Mouse (Mus musculus) lung, embryonic 14.5 days (tissue): ENCODE results near the gene Cd9. TPM values are rescaled to one million over a fixed set of nuclear protein-coding genes. Genes with fewer than 3 reads are reported as not detected.

ENCODE experiments used
- ATAC-seq: fragments of 200-750 bp; cut with Nextera tagmentation; 2 replicates; pipeline ENCODE4 v1.8.0; 2017; ENCODE audit warnings: mild to moderate bottlenecking, moderate TSS enrichment, moderate library complexity; ENCODE audit not compliant: insufficient read depth
- DNase-seq: peaks from one replicate; pipeline ENCODE4 v3.0.0-alpha.2; 2015
- H3K27ac ChIP-seq: fragments of 300-500 bp; sonication (generic); 2 replicates; pipeline ENCODE4 v1.5.1; 2014; ENCODE audit warnings: low read depth, mild to moderate bottlenecking, moderate library complexity
- H3K27me3 ChIP-seq: fragments of 300-500 bp; sonication (generic); 2 replicates; pipeline ENCODE4 v1.6.1; 2014; ENCODE audit warnings: low read length, control low read depth; ENCODE audit not compliant: insufficient read depth
- H3K36me3 ChIP-seq: fragments of 300-500 bp; sonication (generic); 2 replicates; pipeline ENCODE4 v1.6.1; 2014; ENCODE audit warnings: control low read depth; ENCODE audit not compliant: insufficient read depth
- H3K4me1 ChIP-seq: fragments of 300-500 bp; sonication (generic); 2 replicates; pipeline ENCODE4 v1.6.1; 2014; ENCODE audit warnings: antibody characterized with exemption, control low read depth; ENCODE audit not compliant: insufficient read depth
- H3K4me2 ChIP-seq: fragments of 300-500 bp; sonication (generic); 2 replicates; pipeline ENCODE4 v1.6.1; 2014; ENCODE audit warnings: mild to moderate bottlenecking
- H3K4me3 ChIP-seq: fragments of 300-500 bp; sonication (generic); 2 replicates; pipeline ENCODE4 v1.5.1; 2014; ENCODE audit warnings: low read depth, low read length
- H3K9ac ChIP-seq: fragments of 300-500 bp; sonication (generic); 2 replicates; pipeline ENCODE4 v1.6.1; 2014
- H3K9me3 ChIP-seq: fragments of 300-500 bp; sonication (generic); 2 replicates; pipeline ENCODE4 v1.6.1; 2016; ENCODE audit warnings: low read depth, low read length, control low read depth
- CTCF ChIP-seq: IDR thresholded peaks from 2 replicates; pipeline ENCODE4 v1.5.1; 2016; ENCODE audit warnings: antibody characterized with exemption, low read depth
- WGBS: fragments of 180-500 bp; shearing (Covaris S2); extraction: QIAGEN DNeasy Blood & Tissue Kit; methylation state at CpG from one replicate; pipeline ENCODE4 v1.1.7; 2014; 5-methylcytosine and 5-hydroxymethylcytosine counted together
- polyA plus RNA-seq: library from polyadenylated mRNA; unstranded; fragments of >200 nt; fragmentation: Nextera tagmentation; extraction: Ambion mirVana; gene quantifications from 2 replicates; pipeline ENCODE4 v1.2.1, GENCODE M21; 2014

Cd9 gene
- polyA plus RNA-seq, 1 experiment from 2014 or later, result 128 TPM

DNA sequence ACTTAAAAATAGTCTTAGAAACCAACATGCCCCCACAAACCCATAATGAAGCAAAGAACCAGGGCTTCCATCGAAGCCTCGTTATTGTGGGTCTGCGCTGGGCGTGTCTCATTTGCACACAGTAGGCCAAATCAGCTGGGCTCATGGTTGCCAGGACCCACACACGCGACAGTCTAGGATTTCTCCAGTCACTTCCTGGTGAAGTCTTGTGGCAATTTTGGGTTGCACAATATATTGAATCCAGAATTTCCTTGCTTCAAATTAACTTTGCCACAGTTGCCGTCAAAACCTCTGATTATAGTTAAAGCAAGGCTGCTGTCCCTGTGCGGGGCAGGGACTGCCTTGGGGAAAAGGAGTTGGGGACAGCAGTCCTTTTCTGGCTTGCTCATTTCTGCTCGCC, 39.9 kb downstream of the Cd9 start:
- DNase-seq (no peak), ATAC-seq (no peak)
- H3K27me3 ChIP-seq, result no peaks in the 10 kb centered on the region
- H3K36me3 ChIP-seq, result 0 out of 2 replicates have a peak, but pooled peaks cover 6% of the 10 kb centered on the region
- H3K4me3 ChIP-seq, result no peak overlapping the region
- no peak overlapping the region for H3K4me2 ChIP-seq
- no peaks in the 10 kb centered on the region for H3K4me1 ChIP-seq
- TF ChIP-seq CTCF, result no peak
- no peak overlapping the region for H3K27ac ChIP-seq
- 82% methylated on average over 9 of the region's 9 CpGs for WGBS
- H3K9ac ChIP-seq, result no peak overlapping the region
- H3K9me3 ChIP-seq, result no peaks in the 10 kb centered on the region

DNA sequence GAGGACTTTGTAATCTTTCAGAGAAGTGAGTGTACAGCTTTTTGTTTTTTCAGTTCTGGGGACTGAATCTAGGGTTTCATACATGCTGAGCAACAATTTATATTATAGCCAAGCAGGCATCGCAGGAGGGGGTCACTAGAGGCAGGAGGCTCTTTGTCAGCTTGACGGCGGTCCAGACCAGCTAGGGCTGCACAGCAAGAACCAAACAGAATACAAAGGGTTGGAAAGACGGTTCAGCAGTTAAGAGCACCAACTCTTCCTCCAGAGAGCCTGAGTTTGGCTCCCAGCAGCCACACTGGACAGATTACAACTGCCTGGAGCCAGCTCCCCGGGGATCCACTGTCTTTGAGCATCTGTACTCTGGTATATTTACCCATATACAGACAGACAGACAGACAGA, 40.3 kb downstream of the Cd9 start:
- ATAC-seq, result no peak
- H3K4me3 ChIP-seq, result no peak overlapping the region
- H3K4me2 ChIP-seq, result no peak overlapping the region
- H3K9ac ChIP-seq, result no peak overlapping the region
- H3K27ac ChIP-seq, result no peak overlapping the region
- no peaks in the 10 kb centered on the region for H3K4me1 ChIP-seq
- TF ChIP-seq CTCF, result no peak
- no peaks in the 10 kb centered on the region for H3K9me3 ChIP-seq
- WGBS, result 61% methylated on average over 5 of the region's 5 CpGs
- DNase-seq, result no peak
- 0 out of 2 replicates have a peak, but pooled peaks cover 2% of the 10 kb centered on the region for H3K36me3 ChIP-seq
- H3K27me3 ChIP-seq, result no peaks in the 10 kb centered on the region

- H3K9ac ChIP-seq, result no peak overlapping the region
- no peak for TF ChIP-seq CTCF
- no peaks in the 10 kb centered on the region for H3K36me3 ChIP-seq
- 50% methylated on average over 2 of the region's 2 CpGs for WGBS
- H3K4me2 ChIP-seq, result no peak overlapping the region
- ATAC-seq (no peak), DNase-seq (no peak)
- no peak overlapping the region for H3K4me3 ChIP-seq
- H3K9me3 ChIP-seq, result no peaks in the 10 kb centered on the region
- no peaks in the 10 kb centered on the region for H3K27me3 ChIP-seq
- H3K27ac ChIP-seq, result no peak overlapping the region
- H3K4me1 ChIP-seq, result no peaks in the 10 kb centered on the region
These were observed 46.9 kb downstream of the Cd9 start for GRCm38 (mm10) chr6:125447660-125448059.

DNA sequence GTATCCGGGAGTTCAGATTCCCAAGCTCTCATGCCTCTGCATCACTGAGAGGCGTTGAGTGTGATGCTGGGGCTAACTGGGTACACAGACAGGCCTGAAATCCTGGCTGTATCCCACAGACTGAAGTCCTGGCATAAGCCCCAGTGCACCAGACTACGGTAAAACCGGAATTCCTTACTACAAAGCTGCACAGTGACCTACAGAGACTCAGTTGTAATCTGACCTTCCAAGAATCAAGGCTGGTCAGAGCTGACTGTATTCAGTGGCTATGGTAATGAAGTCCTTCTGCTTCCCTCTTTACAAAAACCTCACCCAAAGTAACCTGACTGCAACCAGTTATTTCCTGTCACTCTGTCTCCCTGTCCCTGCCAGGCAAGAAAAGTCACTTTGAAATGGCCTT, 47.4 kb downstream of the Cd9 start:
- Histone ChIP-seq H3K4me3 (no peak overlapping the region), H3K4me2 (no peak overlapping the region), H3K36me3 (no peaks in the 10 kb centered on the region), H3K4me1 (no peaks in the 10 kb centered on the region), H3K9ac (no peak overlapping the region), H3K27ac (no peak overlapping the region), H3K27me3 (no peaks in the 10 kb centered on the region), H3K9me3 (no peaks in the 10 kb centered on the region)
- no peak for ATAC-seq
- 38% methylated on average over 4 of the region's 4 CpGs for WGBS
- TF ChIP-seq CTCF, result no peak
- DNase-seq, result no peak

DNA sequence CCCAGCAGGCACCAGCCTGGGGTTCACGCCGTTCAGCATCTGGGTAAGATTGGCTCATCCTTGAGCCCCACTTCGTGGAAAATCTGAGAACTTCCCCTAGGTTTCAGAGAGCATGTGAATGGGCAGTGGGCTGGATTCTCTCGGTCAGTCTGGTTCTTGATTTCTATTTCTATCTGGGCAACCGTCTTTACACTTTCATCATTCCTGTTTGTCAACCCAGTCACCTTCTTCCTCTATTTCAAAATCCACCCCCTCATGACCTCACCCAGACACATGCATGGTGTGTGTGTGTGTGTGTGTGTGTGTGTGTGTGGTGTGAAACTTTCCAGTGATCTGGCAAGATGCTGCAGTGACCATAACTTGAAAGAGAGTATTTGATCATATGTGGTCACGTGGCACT, 49.2 kb downstream of the Cd9 start:
- 79% methylated on average over 6 of the region's 6 CpGs for WGBS
- DNase-seq (no peak), ATAC-seq (no peak)
- H3K4me3 ChIP-seq, result no peak overlapping the region
- no peaks in the 10 kb centered on the region for H3K36me3 ChIP-seq
- no peak overlapping the region for H3K27ac ChIP-seq
- H3K27me3 ChIP-seq, result no peaks in the 10 kb centered on the region
- no peak for TF ChIP-seq CTCF
- H3K4me1 ChIP-seq, result no peaks in the 10 kb centered on the region
- no peaks in the 10 kb centered on the region for H3K9me3 ChIP-seq
- H3K9ac ChIP-seq, result no peak overlapping the region
- no peak overlapping the region for H3K4me2 ChIP-seq

DNA sequence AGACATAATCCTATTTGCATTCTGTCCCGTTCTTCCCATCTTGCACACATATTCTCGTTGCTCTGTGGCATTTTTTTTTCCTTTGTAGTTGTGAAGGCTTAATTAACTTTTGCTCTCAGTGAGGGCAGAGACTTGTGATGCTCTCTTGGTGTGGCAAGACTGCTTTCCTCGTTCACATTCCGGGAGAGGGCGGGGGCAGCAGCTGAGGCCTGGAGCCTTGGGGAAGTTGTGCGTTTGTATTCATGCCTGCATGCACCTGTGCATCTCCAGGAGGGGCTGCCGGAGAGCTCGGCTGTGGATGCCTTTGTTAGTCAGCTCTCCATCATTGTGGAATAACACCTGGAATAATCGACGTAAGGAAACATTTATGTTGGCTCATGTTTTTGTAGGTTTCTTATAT, 52.0 kb downstream of the Cd9 start:
- DNase-seq (no peak), ATAC-seq (no peak)
- H3K4me2 ChIP-seq, result no peak overlapping the region
- TF ChIP-seq CTCF, result no peak
- no peaks in the 10 kb centered on the region for H3K9me3 ChIP-seq
- H3K36me3 ChIP-seq, result no peaks in the 10 kb centered on the region
- no peak overlapping the region for H3K4me3 ChIP-seq
- H3K9ac ChIP-seq, result no peak overlapping the region
- no peaks in the 10 kb centered on the region for H3K27me3 ChIP-seq
- no peak overlapping the region for H3K27ac ChIP-seq
- H3K4me1 ChIP-seq, result no peaks in the 10 kb centered on the region
- WGBS, result 57% methylated on average over 10 of the region's 10 CpGs

DNA sequence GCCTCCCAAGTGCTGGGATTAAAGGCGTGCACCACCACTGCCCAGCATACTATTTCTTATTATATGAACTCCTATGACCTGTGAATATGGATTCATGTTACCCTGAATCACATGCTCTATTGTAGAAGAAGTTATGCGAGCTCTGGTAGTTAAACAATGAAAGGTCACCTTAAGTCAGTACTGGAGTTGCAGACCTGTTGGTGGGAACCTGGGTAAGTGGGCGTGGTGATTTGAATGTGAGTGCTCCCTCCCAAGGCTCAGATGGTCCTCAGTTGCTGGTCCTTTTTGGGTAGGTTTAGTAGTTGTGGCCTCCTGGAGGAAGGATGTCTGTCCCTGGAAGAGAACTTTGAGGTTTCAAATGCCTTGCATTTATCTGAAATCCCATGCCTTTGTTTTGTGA, 57.8 kb downstream of the Cd9 start:
- Histone ChIP-seq H3K9ac (no peak overlapping the region), H3K36me3 (no peaks in the 10 kb centered on the region), H3K4me3 (no peak overlapping the region), H3K27me3 (no peaks in the 10 kb centered on the region), H3K27ac (no peak overlapping the region), H3K9me3 (no peaks in the 10 kb centered on the region), H3K4me1 (0 out of 2 replicates have a peak, but pooled peaks cover 4% of the 10 kb centered on the region), H3K4me2 (no peak overlapping the region)
- 82% methylated on average over 3 of the region's 3 CpGs for WGBS
- TF ChIP-seq CTCF, result no peak
- DNase-seq, result no peak
- no peak for ATAC-seq
